Mouse (Mus musculus): Measurements from ENCODE around the gene Pmis2.

- TF ChIP-seq CTCF (IDR thresholded peaks at IDR 0.05; ENCODE audit: insufficient read depth, low read length) = no peak
- TF ChIP-seq POLR2A (IDR thresholded peaks at IDR 0.05; ENCODE audit: borderline replicate concordance, extremely low read depth, low read depth, low read length) = no peak
These were observed 7.0 kb upstream of the Pmis2 start for GRCm38 (mm10) chr7:30678263-30678975.

Data from lung, adult 2 months (tissue).